Mouse (Mus musculus): ENCODE measurements around the gene Kcnd2. TPM values are rescaled to one million over a fixed set of nuclear protein-coding genes. Genes with fewer than 3 reads are reported as not detected.

Kcnd2 gene
- total RNA-seq, 2 experiments from 2014 or later: 102 to 109 TPM

GRCm38 (mm10) chr6:21744615-21745266 lies 529.4 kb downstream of the Kcnd2 start:
- no peak overlapping the region for H3K27ac ChIP-seq
- no peak for DNase-seq (ENCODE audit: low spot score in 2 of 2)
- H3K4me3 ChIP-seq: no peak overlapping the region
- no peak for TF ChIP-seq CTCF (conservative IDR thresholded peaks at IDR 0.05)

GRCm38 (mm10) chr6:21747536-21747935 lies 532.2 kb downstream of the Kcnd2 start:
- no peak for DNase-seq (ENCODE audit: low spot score in 2 of 2)
- H3K4me3 ChIP-seq: no peak overlapping the region
- TF ChIP-seq CTCF (conservative IDR thresholded peaks at IDR 0.05): no peak
- H3K27ac ChIP-seq: no peak overlapping the region

GRCm38 (mm10) chr6:21767787-21768221 lies 552.5 kb downstream of the Kcnd2 start:
- no peak for TF ChIP-seq CTCF (conservative IDR thresholded peaks at IDR 0.05)
- DNase-seq (ENCODE audit: low spot score in 2 of 2): peak in 1 of 2 experiments; percentile 19
- Histone ChIP-seq H3K4me3 (peak overlapping the region; percentile 3; the same call in 1 of the 2 replicates), H3K27ac (no peak overlapping the region)

GRCm38 (mm10) chr6:21768745-21769446 lies 553.6 kb downstream of the Kcnd2 start:
- Histone ChIP-seq H3K27ac (no peak overlapping the region), H3K4me3 (no peak overlapping the region)
- no peak for DNase-seq (ENCODE audit: low spot score in 2 of 2)
- no peak for TF ChIP-seq CTCF (conservative IDR thresholded peaks at IDR 0.05)

GRCm38 (mm10) chr6:21769447-21769809 lies 554.1 kb downstream of the Kcnd2 start:
- TF ChIP-seq CTCF (conservative IDR thresholded peaks at IDR 0.05): no peak
- no peak for DNase-seq (ENCODE audit: low spot score in 2 of 2)
- no peak overlapping the region for H3K27ac ChIP-seq
- H3K4me3 ChIP-seq: no peak overlapping the region

GRCm38 (mm10) chr6:21774213-21774916 lies 559.1 kb downstream of the Kcnd2 start:
- H3K27ac ChIP-seq: no peak overlapping the region
- TF ChIP-seq CTCF (conservative IDR thresholded peaks at IDR 0.05): no peak
- no peak for DNase-seq (ENCODE audit: low spot score in 2 of 2)
- H3K4me3 ChIP-seq: no peak overlapping the region
